ENCODE assay signal across 14 mouse cellular contexts in genomic region chr11:113981088-113981487, GRCm38 (mm10).
DNase-seq lines count a peak whose midpoint lies in the region; ATAC-seq lines count a peak whose summit lies in the region.
"Had no signal": no experiment of that assay in that cellular context is flagged by ENCODE, and none has a peak within 500 bp of the region (broad histone marks: within the 10 kb centered on the region; RNA-seq: fewer than 3 reads in every experiment).

No protein-coding gene starts in this region.

- H3K4me2 ChIP-seq in neural tube, embryonic 11.5 days (ENCODE audit: low read depth), result no peak overlapping the region
- H3K4me2 ChIP-seq in neural tube, embryonic 14.5 days (ENCODE audit: low read depth, low read length), result no peak overlapping the region
- H3K4me2 ChIP-seq in liver, embryonic 11.5 days, result no peak overlapping the region
- H3K4me2 ChIP-seq: kidney, embryonic 15.5 days; liver, embryonic 13.5 days had no signal

- DNase-seq in neural tube, embryonic 11.5 days (ENCODE audit: low spot score), result no peak
- no peak for DNase-seq in neural tube, embryonic 10.5 days (ENCODE audit: extremely low spot score, low spot score)
- DNase-seq in gonadal fat pad, adult 2 months (ENCODE audit: low read depth), result peak; percentile 36
- DNase-seq in midbrain, embryonic 10.5 days (ENCODE audit: low spot score), result no peak
- DNase-seq in liver, embryonic 11.5 days (ENCODE audit: low spot score), result no peak
- no peak for DNase-seq in thymus, adult 18-20 months
- DNase-seq: cerebellum, adult 11 months; gastrocnemius, adult 2 months; layer of hippocampus, adult 9-11 months; liver, embryonic 13.5 days; thymus, postnatal 36 days had no signal

- H3K4me1 ChIP-seq in neural tube, embryonic 11.5 days (ENCODE audit: control insufficient read depth, insufficient read depth, low read length), result peaks cover 24% of the 10 kb centered on the region
- peaks cover 58% of the 10 kb centered on the region for H3K4me1 ChIP-seq in midbrain, embryonic 10.5 days
- H3K4me1 ChIP-seq in neural tube, embryonic 14.5 days (ENCODE audit: control insufficient read depth, insufficient read depth, low read length), result peaks cover 22% of the 10 kb centered on the region
- no peaks in the 10 kb centered on the region for H3K4me1 ChIP-seq in liver, embryonic 11.5 days (replicated peaks; ENCODE audit: control insufficient read depth, insufficient read depth, low read length)
- H3K4me1 ChIP-seq: liver, embryonic 13.5 days had no signal

- no peak overlapping the region for H3K4me3 ChIP-seq in neural tube, embryonic 11.5 days (ENCODE audit: low read depth, low read length)
- H3K4me3 ChIP-seq in midbrain, embryonic 10.5 days, result no peak overlapping the region
- no peak overlapping the region for H3K4me3 ChIP-seq in neural tube, embryonic 14.5 days (ENCODE audit: low read depth, low read length)
- H3K4me3 ChIP-seq in liver, embryonic 11.5 days (ENCODE audit: low read depth, low read length), result no peak overlapping the region
- H3K4me3 ChIP-seq: gastrocnemius, adult 2 months; kidney, embryonic 15.5 days; liver, embryonic 13.5 days had no signal

- ATAC-seq in neural tube, embryonic 11.5 days (ENCODE audit: insufficient read depth, low FRiP score, low TSS enrichment), result no peak
- ATAC-seq in neural tube, embryonic 14.5 days (ENCODE audit: low read depth), result no peak
- ATAC-seq in liver, embryonic 11.5 days (replicated peaks; ENCODE audit: low FRiP score), result no peak
- ATAC-seq: CD4-positive, CD25-positive, alpha-beta regulatory T cell, adult 4 months had no signal

- WGBS in neural tube, embryonic 11.5 days, result 87% methylated on average over 6 of the region's 6 CpGs
- WGBS in midbrain, embryonic 10.5 days, result 90% methylated on average over 6 of the region's 6 CpGs
- 47% methylated on average over 6 of the region's 6 CpGs for WGBS in neural tube, embryonic 14.5 days
- WGBS in liver, embryonic 11.5 days, result 85% methylated on average over 6 of the region's 6 CpGs

- no peaks in the 10 kb centered on the region for H3K27me3 ChIP-seq in neural tube, embryonic 11.5 days (ENCODE audit: control insufficient read depth, insufficient read depth, low read length)
- no peaks in the 10 kb centered on the region for H3K27me3 ChIP-seq in midbrain, embryonic 10.5 days (ENCODE audit: low read depth, poor library complexity, severe bottlenecking)
- no peaks in the 10 kb centered on the region for H3K27me3 ChIP-seq in neural tube, embryonic 14.5 days (ENCODE audit: control insufficient read depth, insufficient read depth, low read length)
- H3K27me3 ChIP-seq in liver, embryonic 11.5 days (replicated peaks; ENCODE audit: control insufficient read depth, insufficient read depth, low read length), result no peaks in the 10 kb centered on the region
- H3K27me3 ChIP-seq: kidney, embryonic 15.5 days; liver, embryonic 13.5 days had no signal

- H3K9ac ChIP-seq in neural tube, embryonic 11.5 days (ENCODE audit: low read length), result no peak overlapping the region
- H3K9ac ChIP-seq in neural tube, embryonic 14.5 days (replicated peaks; ENCODE audit: low read depth, low read length), result no peak overlapping the region
- no peak overlapping the region for H3K9ac ChIP-seq in liver, embryonic 11.5 days (ENCODE audit: low read depth, low read length)
- H3K9ac ChIP-seq: kidney, embryonic 15.5 days; liver, embryonic 13.5 days had no signal

- no peaks in the 10 kb centered on the region for H3K36me3 ChIP-seq in neural tube, embryonic 11.5 days (ENCODE audit: control insufficient read depth, insufficient read depth, low read length)
- H3K36me3 ChIP-seq in midbrain, embryonic 10.5 days, result no peaks in the 10 kb centered on the region
- no peaks in the 10 kb centered on the region for H3K36me3 ChIP-seq in neural tube, embryonic 14.5 days (ENCODE audit: control insufficient read depth, insufficient read depth, low read length)
- H3K36me3 ChIP-seq in liver, embryonic 11.5 days (ENCODE audit: control insufficient read depth, insufficient read depth, low read length), result no peaks in the 10 kb centered on the region
- H3K36me3 ChIP-seq: kidney, embryonic 15.5 days; liver, embryonic 13.5 days had no signal

- H3K9me3 ChIP-seq in neural tube, embryonic 11.5 days (ENCODE audit: control insufficient read depth, low read length), result no peaks in the 10 kb centered on the region
- H3K9me3 ChIP-seq in midbrain, embryonic 10.5 days (replicated peaks), result no peaks in the 10 kb centered on the region
- H3K9me3 ChIP-seq in neural tube, embryonic 14.5 days (ENCODE audit: control insufficient read depth, low read length), result no peaks in the 10 kb centered on the region
- no peaks in the 10 kb centered on the region for H3K9me3 ChIP-seq in liver, embryonic 11.5 days (ENCODE audit: control insufficient read depth, low read length)
- H3K9me3 ChIP-seq: kidney, embryonic 15.5 days; liver, embryonic 13.5 days had no signal

- 0 out of 2 replicates have a peak overlapping the region, but pooled peaks have one; percentile 58 for H3K27ac ChIP-seq in neural tube, embryonic 11.5 days (ENCODE audit: low read depth, low read length)
- H3K27ac ChIP-seq in midbrain, embryonic 10.5 days (replicated peaks), result peak overlapping the region; percentile 84
- H3K27ac ChIP-seq in neural tube, embryonic 14.5 days (ENCODE audit: low read depth, low read length), result peak overlapping the region; percentile 55; the same call in 1 of the 2 replicates
- no peak overlapping the region for H3K27ac ChIP-seq in liver, embryonic 11.5 days (ENCODE audit: low read depth, low read length)
- H3K27ac ChIP-seq: gastrocnemius, adult 2 months; kidney, embryonic 15.5 days; liver, embryonic 13.5 days had no signal
